Mouse (Mus musculus): ENCODE results near the gene Gaa.
"Not testable (repeated sequence)": the region's sequence is repeated elsewhere in the genome, so short reads cannot be mapped to it uniquely, and the experiment has no call there.

Gene Gaa

DNA sequence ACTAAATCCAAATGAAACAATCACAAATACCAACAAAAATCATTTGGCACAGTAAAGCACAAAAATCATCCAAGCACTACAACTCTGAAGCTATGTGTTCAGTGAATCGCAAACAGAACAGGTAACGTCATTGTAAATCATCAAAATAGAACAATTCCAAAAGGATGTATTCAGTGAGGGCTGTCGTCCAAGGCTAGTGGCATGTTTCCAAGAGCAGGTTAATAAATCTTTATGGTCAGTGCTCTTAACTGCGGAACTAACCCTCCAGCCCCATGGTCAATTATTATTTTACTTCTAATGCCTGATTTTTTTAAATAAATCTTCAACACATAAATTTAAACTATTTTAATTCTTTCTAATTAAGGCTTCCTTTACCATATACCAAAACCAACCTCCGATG lies 11.1 kb upstream of the Gaa start:
- DNase-seq = not testable (repeated sequence)

DNA sequence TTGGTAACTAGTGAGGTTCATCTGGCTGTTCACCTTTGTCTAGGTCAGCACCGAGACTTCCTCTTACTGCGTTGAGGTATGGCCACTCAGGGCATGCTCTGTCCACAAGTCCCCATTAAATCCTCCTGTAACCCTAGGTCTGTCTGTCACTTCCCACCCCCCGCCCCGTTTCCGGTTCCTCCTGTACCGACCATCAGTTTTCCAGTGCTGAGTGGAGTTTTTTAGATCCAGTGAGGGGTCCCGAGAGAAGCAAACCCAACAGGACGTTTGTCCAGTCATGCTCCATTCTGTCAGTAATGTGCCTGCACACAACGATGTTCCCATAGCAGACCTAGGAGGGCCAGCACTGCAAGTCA lies 9.5 kb upstream of the Gaa start:
- no peak for DNase-seq

DNA sequence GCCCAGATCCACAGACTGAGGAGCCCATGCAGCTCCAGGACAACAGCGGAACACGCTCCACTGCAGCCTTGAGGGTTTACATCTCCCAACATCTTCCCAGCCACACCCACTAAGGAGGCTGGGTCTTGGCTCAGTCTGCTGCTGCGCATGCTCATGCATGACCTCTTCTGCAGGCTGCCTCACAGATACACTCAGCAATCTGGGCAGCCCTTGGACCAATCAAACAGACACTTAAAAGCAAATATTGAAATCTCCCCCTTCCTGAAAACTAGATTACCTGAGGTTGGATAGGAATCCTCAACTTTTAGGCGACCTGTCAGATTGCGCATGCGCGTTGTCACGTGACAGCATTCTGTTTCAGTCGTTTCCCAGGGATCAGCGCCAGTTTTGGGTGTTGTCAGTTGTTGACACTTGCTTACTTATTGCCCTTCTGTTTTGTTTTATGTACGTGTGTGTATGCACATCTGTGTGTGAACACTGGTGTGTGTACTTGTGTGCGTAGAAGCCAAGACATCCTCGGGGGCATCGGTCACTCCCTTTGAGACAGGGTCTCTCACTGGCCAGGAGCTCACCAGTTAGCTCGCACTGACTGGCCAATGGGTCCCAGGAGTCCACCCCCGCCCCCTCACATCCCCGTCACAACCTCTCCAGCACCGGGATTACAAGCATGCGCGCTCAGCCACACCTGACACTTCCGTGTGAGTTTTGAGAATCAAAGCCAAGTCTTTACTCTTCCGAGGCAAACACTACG lies 8.9 kb upstream of the Gaa start:
- DNase-seq = peak; percentile 76 to 81

DNA sequence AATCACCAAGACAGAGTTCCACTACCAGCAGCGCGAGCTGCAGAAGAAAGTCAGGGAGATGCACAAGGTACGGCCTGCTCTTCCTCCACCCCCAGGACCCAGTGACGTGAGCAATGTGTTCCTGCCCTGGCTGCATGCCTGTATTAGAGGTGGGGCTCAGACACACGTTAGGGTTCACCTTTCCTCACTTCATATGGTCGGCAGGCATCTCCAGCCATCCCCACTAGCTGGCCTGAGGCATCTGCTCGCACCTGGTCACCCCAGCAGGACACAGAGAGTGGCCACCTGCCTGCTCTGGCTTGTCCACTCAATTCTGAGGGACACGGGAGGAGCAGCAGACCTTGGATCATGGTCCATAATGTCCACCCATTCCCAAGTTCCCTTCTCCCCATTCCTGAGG lies 7.7 kb upstream of the Gaa start:
- peak in 1 of 2 experiments; percentile 40 for DNase-seq

DNA sequence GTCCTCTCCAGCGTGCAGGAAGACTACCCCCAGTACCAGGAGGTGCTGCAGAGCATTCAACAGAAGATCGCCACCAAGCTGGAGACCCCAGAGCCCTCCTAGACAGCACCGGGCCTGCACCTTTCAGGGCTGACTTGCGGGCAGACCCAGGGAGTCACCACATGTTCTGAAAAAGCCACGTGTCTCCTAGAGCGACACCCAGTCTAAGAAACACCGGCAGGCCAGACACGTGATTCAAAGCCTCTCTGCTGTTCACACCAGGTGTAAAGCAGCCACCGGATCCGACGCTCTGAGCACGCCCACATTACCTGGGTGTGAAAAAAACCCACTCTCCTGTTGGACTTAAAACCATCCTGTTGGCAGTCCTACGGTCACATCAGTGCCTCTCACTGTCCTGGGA lies 3.3 kb upstream of the Gaa start:
- DNase-seq = no peak

DNA sequence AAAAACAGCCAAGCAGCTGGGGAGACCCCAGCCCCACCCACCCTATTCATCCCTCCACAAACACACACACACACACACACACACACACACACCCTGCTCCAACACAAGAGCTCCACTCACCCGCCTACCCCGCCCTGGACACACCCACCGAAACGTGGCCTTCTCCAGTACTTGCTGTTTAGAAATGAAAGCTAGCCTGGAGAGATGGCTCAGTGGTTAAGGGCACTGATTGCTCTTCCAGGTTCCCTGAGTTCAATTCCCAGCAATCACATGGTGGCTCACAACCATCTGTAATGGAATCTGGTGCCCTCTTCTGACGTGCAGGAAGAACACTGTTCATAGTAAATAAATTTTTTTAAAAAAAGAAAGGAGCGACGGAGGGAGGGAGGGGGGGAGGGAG lies 1.9 kb upstream of the Gaa start:
- DNase-seq = no peak

DNA sequence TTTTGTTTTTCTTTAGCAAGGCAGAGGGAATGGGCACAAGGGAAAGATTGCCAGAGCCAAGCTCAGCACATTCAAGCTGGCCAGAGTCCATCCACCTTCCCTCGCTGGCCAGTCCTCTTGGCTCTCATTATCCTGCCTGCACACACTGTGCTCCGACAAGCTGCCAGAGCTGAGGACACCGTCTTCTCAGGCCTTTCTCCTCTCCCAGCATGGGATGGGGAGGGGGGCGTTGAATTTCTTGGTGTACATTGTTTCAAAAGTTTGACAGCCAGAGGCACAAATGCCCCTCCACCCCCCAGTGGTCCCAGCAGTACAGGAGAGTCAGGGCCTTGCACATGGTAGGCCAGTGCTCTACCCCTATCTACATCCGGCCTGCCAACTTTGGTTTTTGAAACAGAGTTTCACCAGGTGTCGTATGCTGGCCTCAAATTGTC lies 429 bp upstream of the Gaa start:
- peak; percentile 91 for DNase-seq

DNA sequence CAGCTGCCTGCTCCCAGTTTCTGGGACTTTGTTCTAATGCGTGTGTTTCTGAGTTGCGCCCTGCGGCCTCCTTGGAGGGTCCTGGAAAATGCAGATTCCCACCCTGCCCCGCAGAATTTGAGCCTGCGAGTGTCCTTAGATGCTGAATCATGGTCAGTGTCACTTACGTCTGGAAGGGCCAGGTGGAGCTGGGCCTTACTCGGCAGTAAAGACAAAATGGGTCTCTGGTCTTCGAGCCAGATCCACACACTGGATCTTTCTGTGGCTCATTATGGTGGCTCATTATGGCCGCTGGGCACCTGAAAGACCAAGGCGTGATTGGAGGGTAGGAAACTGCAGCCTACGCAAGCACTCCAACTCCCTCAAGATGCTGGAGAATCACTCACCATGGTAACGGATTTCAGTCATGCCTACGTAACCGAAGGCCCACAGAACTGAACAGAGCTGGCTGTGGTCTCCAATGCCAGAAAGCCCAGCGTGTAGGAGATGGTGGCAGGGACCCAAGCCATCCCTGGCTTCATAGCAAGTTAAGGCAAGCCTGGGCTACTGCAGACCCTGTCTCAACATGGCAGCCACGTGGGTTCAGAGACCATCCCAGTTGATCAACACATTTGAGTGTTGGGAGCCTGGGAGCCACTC lies 989 bp downstream of the Gaa start:
- DNase-seq = peak; percentile 58 to 67

DNA sequence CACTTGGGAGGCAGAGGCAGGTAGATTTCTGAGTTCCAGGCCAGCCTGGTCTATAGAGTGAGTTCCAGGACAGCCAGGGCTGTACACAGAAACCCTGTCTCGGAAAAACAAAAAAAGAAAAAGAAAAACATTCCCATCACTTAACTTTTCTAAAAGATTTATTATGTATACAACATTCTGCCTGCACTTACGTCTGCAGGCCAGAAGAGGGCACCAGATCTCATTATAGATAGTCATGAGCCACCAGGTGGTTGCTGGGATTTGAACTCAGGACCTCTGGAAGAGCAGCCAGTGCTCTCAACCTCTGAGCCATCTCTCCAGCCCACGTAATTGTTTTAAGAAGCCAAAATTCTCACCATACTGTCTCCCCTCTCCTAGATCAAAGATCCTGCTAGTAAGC lies 4.8 kb downstream of the Gaa start:
- DNase-seq = not testable (repeated sequence)

DNA sequence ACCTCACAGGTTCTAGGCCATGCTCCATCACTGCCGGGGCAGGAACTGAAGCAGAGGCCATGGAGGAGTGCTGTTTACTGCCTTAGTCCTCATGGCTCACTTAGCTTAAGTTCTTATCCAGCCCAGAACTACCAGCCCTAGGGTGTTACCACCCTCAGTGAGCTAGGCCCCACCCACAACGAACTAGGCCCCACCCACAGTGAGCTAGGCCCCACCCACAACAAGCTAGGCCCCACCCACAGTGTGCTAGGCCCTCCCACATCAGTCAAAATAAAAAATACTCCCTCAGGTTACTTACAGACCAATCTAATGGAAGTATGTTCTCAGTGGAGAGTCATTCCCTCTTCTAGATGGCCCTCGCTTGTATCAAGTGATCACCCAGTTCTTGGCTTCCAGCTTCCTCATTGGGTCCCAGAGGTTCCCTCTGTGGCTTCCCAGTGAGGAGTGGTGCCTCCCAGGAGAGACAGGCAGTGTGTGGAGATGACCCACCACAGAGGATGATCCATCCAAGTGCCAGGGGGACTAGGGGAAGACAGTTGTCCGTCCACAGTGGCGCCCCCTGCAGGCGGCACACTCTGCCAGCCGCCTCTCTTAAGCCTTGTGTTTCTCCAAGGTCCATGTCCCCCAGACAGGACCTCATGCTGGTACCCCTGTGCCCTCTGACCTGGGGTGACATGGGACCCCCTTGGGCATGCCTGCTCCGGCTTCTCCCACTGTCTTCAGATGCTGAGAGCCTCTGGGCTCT lies 5.7 kb downstream of the Gaa start:
- DNase-seq = peak in 1 of 2 experiments; percentile 59

DNA sequence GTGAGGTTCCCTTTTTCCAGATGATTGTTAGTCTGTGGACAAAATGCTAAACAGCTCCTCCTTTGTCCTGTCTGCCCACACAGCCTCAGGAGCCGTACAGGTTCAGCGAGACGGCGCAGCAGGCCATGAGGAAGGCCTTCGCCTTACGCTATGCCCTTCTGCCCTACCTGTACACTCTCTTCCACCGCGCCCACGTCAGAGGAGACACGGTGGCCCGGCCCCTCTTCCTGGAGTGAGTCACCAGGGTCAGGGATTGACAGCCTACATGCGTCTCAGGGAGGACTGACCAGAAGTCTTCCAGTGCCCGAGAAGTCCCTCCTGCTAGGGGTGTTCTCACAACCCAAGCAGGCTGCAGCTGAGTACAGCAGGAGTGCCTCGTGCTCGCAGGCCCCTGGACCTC lies 13.3 kb downstream of the Gaa start:
- DNase-seq = no peak

DNA sequence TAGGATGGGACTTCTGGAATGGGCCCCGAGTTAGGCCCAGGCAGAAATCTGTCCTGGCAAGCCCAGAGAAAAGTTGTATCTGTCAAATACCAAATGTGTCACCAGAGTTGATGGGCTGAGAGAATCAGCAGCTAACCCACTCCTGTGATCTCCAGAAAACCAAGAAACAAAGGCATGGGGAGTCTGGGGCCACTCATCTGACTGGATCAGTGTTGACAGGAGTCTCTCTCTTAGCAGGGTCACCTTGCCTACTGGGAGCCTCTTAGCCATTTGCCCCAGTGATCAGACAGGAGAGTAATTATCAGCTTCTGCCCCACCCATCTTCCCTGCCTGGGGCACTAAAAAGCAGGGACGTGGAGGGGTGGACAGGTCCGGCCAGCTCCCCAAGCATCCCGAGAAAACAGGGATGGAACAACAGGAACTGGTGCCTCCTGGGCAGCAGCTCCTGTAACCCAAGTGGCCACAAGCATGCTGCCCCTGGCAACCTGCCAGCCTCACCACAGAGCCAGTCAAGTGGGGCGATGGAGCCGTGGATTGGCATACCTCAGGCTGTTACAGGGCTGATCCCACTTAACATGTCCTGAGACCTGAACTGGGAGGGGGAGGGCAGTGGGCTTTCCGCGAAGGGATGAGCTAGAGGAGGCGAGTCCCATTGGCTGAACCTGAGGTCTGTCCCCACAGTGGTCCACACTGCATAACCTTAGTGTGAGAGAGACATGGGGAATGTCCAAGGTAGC lies 18.3 kb downstream of the Gaa start:
- DNase-seq = peak; percentile 56 to 62

DNA sequence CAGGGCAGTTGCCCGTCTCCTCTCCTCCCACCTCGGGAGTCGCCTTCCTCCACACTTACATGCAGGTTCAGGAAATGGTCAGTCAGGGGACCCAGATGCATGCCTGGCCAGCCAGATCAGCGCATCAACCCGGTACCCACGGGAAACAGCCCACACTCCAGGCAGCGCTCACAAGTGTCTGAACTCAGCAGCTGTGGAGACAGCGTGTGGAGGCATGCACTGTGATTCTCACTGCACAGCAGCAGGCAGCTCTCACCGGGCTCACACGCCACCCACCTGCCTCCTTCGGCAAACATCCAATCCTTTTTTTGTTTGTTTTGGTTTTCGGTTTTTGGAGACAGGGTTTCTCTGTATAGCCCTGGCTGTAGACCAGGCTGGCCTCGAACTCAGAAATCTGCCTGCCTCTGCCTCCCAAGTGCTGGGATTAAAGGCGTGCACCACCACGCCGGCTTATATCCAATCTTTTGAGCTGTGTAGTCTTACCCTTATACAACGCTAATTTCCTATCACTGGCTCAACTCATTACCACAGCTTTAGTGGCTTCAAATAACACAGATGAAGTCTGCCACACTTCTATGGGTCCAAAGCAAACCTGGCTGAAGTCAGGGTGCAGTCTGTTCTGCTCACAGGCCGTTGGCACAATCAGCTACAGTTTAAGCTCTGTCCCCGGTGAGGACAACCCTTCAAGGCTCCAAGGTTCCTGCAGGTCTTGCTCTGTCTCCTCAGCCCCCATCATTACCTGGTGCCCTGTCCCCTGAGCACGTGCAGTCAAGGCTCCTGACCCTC lies 19.7 kb downstream of the Gaa start:
- DNase-seq = peak; percentile 49 to 60

DNA sequence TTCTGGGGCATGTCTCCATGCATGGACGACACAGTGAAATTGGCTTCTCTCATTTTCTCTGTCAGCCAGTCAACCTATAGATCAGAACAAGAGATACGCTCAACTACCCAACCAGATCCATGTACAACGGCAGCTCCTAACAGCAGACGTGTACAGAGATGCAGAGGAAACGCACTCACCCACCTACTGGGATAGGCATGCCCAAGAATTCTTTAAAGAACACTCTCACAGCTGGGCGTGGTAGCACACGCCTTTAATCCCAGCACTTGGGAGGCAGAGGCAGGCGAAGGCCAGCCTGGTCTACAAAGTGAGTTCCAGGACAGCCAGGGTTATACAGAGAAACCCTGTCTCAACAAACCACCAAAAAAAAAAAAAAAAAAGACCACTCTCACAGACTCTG lies 25.2 kb downstream of the Gaa start:
- not testable (repeated sequence) for DNase-seq

DNA sequence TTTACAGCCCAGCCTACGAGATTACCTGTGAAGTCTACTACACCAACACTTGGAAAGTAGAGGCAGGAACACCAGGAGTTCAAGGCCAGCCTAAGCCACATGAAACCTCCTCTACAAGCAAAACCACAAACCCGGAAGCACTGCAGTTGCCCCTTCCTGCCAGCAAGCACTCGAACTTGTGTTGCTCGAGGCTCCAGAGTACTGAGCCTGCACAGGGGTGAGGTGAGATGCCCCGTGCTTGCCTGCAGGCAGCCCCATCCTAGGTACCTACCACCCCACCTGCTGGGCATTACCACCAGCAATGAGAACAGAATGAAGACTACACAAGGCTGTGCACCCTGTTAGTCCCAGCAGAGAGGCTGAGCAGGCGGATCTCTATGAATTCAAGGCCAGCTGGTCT lies 30.3 kb downstream of the Gaa start:
- DNase-seq = no peak

DNA sequence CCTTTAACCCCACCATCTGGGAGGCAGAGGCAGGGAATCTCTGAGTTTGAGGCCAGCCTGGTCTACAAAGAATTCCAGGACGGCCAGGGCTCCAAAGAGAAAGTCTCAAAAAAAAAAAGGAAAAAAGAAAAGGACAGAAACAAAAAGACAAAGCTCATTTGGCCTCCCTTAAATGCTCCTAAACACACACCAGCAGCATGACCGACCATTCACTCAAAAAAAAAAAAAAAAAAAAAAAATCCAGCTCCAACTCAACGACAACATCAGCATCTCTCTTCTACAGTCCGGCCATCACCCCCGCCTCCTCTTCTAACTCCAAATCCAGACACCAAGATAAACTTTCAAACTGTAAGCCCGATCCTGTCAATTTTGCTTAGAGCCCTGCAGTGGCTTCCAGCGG lies 31.2 kb downstream of the Gaa start:
- no peak for DNase-seq

DNA sequence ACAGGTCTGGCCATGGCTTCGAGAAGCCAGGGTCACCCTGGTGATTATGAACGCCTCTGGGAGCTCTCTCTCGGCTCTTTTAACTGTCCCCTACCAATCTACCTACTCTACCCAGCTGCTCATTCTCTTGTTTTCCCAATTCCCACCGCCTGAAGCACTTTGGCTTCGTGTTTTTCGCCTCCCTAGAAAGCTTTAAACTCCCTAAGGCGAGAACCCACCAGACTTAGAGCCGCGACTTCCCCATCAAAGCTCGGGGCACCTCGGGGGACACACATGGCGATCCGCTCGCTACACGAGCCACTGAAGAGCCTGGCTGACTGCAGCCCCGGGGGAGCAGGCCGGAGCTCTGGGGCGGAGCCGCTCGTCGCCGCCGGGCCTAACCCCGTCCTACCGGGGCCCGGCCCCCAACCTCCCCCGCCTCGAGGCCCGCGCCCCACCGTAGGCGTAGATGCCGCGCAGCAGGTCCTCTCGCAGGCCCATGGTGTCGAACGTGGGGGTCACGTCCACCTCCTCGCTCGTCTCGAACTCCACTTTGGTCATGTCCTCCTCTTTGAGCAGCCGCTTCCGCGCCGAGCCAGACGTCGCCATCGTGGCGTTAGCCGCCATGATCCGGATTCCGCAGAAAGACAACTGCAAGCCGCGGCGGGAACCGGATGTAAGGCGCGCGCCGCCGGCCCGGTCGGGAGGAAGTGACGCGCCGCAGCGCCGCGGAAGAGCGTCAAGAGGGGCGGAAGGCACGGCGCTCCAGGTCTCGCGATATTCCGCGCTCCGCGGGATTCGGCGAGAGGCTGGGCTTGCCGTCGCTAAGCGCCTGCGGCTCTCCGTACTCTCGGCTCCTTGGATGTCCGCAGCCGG lies 31.9 kb downstream of the Gaa start, which contains the start of gene Eif4a3:
Eif4a3 (minus strand) TSS at position 699 of the 855 bp plus-strand sequence.
- DNase-seq = peak; percentile 98 to 99

DNA sequence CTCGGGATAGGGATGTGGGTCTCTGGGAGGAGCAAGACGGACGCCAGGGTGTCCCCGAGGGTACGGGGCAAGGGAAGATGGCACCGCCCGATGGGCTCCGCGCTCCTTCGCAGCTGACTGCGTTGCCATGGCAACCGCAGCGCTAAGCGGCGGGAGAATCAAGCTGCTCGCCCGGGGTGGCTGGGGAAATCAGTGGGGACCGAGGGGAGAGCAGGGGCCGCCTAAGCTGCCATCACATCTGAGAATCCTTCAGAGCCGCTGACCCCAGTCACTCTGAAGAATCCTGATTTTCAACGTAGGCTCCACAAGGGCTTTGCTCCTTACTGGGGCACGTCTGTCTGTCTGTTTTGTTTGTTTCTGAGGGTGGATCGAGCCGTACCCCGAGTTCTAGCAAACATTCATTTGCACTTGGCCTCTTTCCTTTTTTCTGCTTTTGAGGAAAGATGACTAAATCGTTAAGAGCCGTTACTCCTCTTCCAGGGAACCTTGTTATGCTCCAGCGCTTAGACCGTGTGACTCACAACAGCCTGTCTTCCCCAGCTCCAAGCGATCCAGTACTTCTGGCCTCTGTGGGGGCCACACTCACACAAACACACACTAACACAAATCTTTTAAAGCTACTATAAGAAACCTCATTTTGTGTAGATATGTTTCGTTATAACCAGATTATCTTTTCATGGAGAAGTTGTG lies 32.7 kb downstream of the Gaa start:
- no peak for DNase-seq

DNA sequence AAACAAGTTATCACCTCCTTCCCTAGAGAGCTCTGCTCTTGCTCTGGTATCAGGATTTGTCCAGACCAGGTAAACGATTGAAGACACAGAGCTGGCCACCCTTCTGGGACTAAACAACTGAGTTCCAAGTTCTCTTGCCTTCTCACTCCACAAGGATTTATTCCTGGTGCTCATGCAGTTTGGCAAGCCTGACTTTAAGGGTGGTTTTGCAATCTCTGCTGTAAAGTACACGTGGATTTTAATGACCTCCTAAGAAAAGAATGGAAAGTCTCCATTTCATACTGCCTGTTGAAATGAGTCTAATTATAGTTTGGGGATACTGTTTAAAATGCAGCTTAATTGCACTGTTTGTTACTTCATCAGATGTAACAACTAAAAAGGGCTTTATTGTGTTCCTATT lies 33.3 kb downstream of the Gaa start:
- DNase-seq = no peak

DNA sequence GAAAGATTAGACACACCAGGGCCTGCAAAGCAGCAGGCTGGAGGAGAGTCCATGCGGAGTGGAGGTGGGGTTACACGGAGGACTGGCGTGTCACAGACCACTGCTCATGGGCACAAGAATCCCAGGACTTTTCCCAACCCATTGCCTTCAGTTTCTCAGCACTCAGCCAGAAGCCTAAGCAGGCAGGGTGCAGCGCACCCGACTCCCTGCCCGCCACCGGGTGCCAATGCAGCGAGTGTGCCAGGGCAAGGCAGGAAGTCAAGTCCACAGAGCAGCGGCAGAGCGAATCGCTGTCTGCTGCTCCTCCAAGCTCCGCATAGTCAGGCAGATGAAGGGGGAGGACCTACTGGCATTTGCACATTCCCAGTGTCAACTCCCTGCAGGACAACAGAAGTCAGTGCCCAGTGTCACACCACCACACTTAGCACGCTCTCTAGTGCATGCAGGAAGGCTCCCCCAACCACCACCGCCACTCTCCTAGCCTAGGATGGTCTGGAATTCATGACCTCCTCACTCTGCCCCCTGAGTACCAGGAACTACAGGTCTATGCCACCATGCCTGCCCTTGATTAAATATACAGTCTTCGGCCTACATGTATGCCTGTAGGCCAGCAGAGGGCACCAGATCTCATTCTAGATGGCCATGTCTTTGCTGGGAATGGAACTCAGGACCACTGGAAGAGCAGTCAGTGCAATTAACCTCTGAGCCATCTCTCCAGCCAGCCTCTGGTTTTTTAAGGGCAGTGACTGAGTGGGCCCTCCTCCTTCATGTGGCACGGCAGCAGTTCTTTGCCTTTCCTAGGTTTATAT lies 37.4 kb downstream of the Gaa start:
- peak; percentile 71 to 81 for DNase-seq
